Mouse (Mus musculus) intestine, embryonic 14.5 days (tissue): Measurements from ENCODE around the gene Ina. TPM values are rescaled to one million over a fixed set of nuclear protein-coding genes. Genes with fewer than 3 reads are reported as not detected.

ENCODE experiments used
- ATAC-seq: fragments of 200-750 bp; cut with Nextera tagmentation; replicated peaks from 2 replicates; pipeline ENCODE4 v1.8.0; 2017; ENCODE audit warnings: low read depth, moderate number of reproducible peaks, moderate TSS enrichment, moderate library complexity; ENCODE audit not compliant: low FRiP score, low TSS enrichment
- DNase-seq: peaks from one replicate; pipeline ENCODE4 v3.0.0-alpha.2; 2018; ENCODE audit warnings: low spot score
- H3K27ac ChIP-seq: fragments of 300-500 bp; sonication (generic); 2 replicates; pipeline ENCODE4 v1.5.1; 2014; ENCODE audit warnings: low read depth, mild to moderate bottlenecking, control low read depth
- H3K27me3 ChIP-seq: fragments of 300-500 bp; sonication (generic); replicated peaks from 2 replicates; pipeline ENCODE4 v1.6.1; 2014; ENCODE audit warnings: low read length, control low read depth; ENCODE audit not compliant: control insufficient read depth, insufficient read depth
- H3K36me3 ChIP-seq: fragments of 300-500 bp; sonication (generic); 2 replicates; pipeline ENCODE4 v1.6.1; 2014; ENCODE audit warnings: low read length, control low read depth; ENCODE audit not compliant: control insufficient read depth, insufficient read depth
- H3K4me1 ChIP-seq: fragments of 300-500 bp; sonication (generic); replicated peaks from 2 replicates; pipeline ENCODE4 v1.6.1; 2014; ENCODE audit warnings: low read length, control low read depth, mixed read lengths; ENCODE audit not compliant: control insufficient read depth, insufficient read depth
- H3K4me2 ChIP-seq: fragments of 300-500 bp; sonication (generic); 2 replicates; pipeline ENCODE4 v1.6.1; 2014; ENCODE audit warnings: low read length
- H3K4me3 ChIP-seq: fragments of 300-500 bp; sonication (generic); 2 replicates; pipeline ENCODE4 v1.5.1; 2014; ENCODE audit warnings: low read depth, low read length, control low read depth, mixed read lengths
- H3K9ac ChIP-seq: fragments of 300-500 bp; sonication (generic); 2 replicates; pipeline ENCODE4 v1.6.1; 2014; ENCODE audit warnings: mild to moderate bottlenecking, low read length
- H3K9me3 ChIP-seq: fragments of 300-500 bp; sonication (generic); 2 replicates; pipeline ENCODE4 v1.6.1; 2016; ENCODE audit warnings: low read length, control low read depth; ENCODE audit not compliant: control insufficient read depth
- WGBS: fragments of 180-500 bp; shearing (Covaris S2); extraction: QIAGEN DNeasy Blood & Tissue Kit; methylation state at CpG from one replicate; pipeline ENCODE4 v1.1.7; 2014; 5-methylcytosine and 5-hydroxymethylcytosine counted together
- polyA plus RNA-seq: library from polyadenylated mRNA; unstranded; fragments of >200 nt; fragmentation: Nextera tagmentation; extraction: Ambion mirVana; gene quantifications from 2 replicates; pipeline ENCODE4 v1.2.1, GENCODE M21; 2014

Gene Ina
- polyA plus RNA-seq, 1 experiment from 2014 or later, result 18.3 TPM

GRCm38 (mm10) chr19:47026513-47026912, 12.0 kb downstream of the Ina start:
- H3K27me3 ChIP-seq, result no peaks in the 10 kb centered on the region
- H3K36me3 ChIP-seq, result no peaks in the 10 kb centered on the region
- DNase-seq, result no peak
- H3K4me1 ChIP-seq, result no peaks in the 10 kb centered on the region
- H3K27ac ChIP-seq, result no peak overlapping the region
- no peak overlapping the region for H3K4me2 ChIP-seq
- no peak overlapping the region for H3K4me3 ChIP-seq
- no peaks in the 10 kb centered on the region for H3K9me3 ChIP-seq
- WGBS, result 86% methylated on average over 4 of the region's 4 CpGs
- no peak overlapping the region for H3K9ac ChIP-seq
- no peak for ATAC-seq

DNA sequence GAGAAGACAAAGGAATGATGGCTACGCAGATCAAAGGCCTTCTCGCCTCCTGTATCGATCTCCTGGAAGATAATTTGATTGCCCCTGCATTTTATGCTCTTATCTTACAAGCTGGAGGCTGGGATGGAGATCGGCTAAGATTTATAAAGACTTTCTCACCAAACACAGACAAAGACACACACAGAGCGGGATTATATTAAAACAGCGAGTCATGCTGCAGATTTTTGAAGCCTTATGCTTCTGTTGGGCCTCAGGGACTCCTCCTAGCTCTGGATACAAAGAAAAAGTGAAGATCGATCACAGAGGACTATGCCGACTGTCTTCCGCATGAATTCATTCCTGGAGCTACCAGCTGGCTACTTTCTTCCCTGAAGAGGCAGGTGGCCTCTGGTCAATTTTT, 15.3 kb downstream of the Ina start:
- WGBS, result 78% methylated on average over 9 of the region's 9 CpGs

DNA sequence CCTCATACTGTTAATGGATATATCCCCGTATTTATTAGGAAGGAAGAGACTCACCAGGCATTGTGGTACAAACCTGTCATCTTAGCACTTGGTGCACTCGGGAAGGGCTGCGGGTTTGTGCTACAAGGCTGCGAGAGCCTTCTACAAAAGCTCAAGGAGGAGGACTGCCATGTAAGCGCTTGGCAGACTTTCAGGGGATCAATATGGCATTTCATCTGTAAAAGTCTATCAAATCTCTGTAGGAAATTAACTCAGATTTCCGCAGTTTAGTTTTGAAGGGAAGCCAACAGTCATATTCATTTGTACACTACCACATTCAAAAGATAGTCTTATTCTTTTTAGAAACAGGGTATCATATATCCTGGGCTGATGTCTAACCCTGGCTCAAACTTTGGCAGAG, 17.3 kb downstream of the Ina start:
- Histone ChIP-seq H3K9me3 (no peaks in the 10 kb centered on the region), H3K4me2 (no peak overlapping the region), H3K27me3 (no peaks in the 10 kb centered on the region), H3K4me3 (no peak overlapping the region), H3K4me1 (no peaks in the 10 kb centered on the region), H3K36me3 (peaks cover 35% of the 10 kb centered on the region), H3K9ac (no peak overlapping the region), H3K27ac (no peak overlapping the region)
- no peak for ATAC-seq
- DNase-seq, result no peak
- 89% methylated on average over 6 of the region's 6 CpGs for WGBS

More for the DNA sequence above, 15.3 kb downstream of the Ina start:
- peaks cover 17% of the 10 kb centered on the region for H3K36me3 ChIP-seq
- H3K4me2 ChIP-seq, result no peak overlapping the region
- no peak for DNase-seq
- no peak overlapping the region for H3K4me3 ChIP-seq
- no peaks in the 10 kb centered on the region for H3K4me1 ChIP-seq
- ATAC-seq, result no peak
- no peaks in the 10 kb centered on the region for H3K9me3 ChIP-seq
- H3K27ac ChIP-seq, result no peak overlapping the region
- H3K9ac ChIP-seq, result no peak overlapping the region
- H3K27me3 ChIP-seq, result no peaks in the 10 kb centered on the region

GRCm38 (mm10) chr19:47034916-47035315, 20.4 kb downstream of the Ina start:
- Histone ChIP-seq H3K27me3 (no peaks in the 10 kb centered on the region), H3K4me2 (no peak overlapping the region), H3K4me1 (no peaks in the 10 kb centered on the region), H3K9me3 (no peaks in the 10 kb centered on the region), H3K4me3 (no peak overlapping the region), H3K36me3 (peaks cover 64% of the 10 kb centered on the region), H3K9ac (no peak overlapping the region), H3K27ac (no peak overlapping the region)
- WGBS, result 84% methylated on average over 4 of the region's 4 CpGs
- ATAC-seq, result no peak
- DNase-seq, result no peak

- no peak for ATAC-seq
- no peak for DNase-seq
- no peak overlapping the region for H3K4me3 ChIP-seq
- WGBS, result 73% methylated on average over 3 of the region's 3 CpGs
- H3K9ac ChIP-seq, result no peak overlapping the region
- no peaks in the 10 kb centered on the region for H3K27me3 ChIP-seq
- H3K4me2 ChIP-seq, result no peak overlapping the region
- H3K36me3 ChIP-seq, result peaks cover 77% of the 10 kb centered on the region
- H3K4me1 ChIP-seq, result no peaks in the 10 kb centered on the region
- no peaks in the 10 kb centered on the region for H3K9me3 ChIP-seq
- H3K27ac ChIP-seq, result no peak overlapping the region
Measured at GRCm38 (mm10) chr19:47036596-47036995, 22.1 kb downstream of the Ina start.

DNA sequence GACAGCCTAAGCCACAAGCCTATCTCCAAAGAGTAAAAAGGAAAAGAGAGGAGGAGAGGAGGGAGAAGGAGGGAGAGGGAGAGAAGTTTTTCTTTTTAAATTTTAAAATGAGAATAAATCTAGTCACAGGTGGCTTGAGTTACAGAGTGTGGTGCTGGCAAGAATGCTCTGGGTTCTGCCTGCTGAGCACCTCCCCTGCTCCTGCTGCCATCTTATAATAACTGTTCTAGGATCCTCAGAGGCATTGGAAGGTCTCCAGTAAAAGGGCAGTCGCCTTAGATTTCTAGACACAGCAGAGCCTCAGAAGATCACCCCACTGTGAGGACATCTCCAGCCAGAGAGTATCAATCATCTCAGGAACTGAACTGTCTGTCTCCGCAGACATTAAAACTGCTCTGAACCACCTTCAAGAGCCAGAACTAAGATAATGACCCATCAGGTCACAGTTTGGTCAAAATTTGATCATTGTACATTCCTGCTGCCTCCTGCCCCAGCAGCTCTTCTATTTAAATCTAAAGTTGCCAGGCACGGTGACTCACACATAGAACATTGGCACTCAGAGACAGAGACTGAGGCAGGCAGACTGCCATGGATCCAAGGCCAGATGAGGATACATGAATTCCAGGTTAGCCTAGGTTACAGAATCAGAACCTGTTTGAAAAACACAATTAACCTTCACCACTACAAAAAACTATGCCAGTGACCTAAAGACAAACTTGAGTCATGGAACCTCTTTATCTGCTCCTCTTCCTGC, 26.4 kb downstream of the Ina start:
- no peak for DNase-seq
- H3K4me2 ChIP-seq, result no peak overlapping the region

DNA sequence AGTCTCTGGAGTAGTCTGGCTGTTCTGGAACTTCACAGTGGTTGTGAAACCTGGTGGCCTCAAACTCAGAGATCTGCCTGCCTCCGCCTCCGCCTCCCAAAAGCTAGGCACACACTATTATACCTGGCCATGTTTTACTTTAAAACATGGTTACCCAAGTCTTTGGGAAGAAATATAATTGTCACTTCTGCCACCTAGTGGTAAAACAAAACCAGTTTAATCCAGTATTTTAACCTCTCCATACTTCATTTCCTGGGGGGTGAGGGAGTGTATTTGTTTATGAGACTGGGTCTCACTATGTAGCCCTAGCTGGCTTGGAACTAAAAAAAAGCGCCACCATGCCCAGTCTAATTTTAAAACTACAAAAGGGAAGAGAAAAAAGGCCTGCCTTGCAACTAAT, 29.1 kb downstream of the Ina start:
- Histone ChIP-seq H3K4me2 (no peak overlapping the region), H3K27ac (no peak overlapping the region), H3K4me3 (no peak overlapping the region), H3K4me1 (no peaks in the 10 kb centered on the region), H3K27me3 (no peaks in the 10 kb centered on the region), H3K9ac (no peak overlapping the region), H3K36me3 (peaks cover 55% of the 10 kb centered on the region), H3K9me3 (no peaks in the 10 kb centered on the region)
- 90% methylated on average over 3 of the region's 3 CpGs for WGBS
- no peak for ATAC-seq
- no peak for DNase-seq

More for the DNA sequence above, 26.4 kb downstream of the Ina start:
- Histone ChIP-seq H3K9me3 (no peaks in the 10 kb centered on the region), H3K4me3 (no peak overlapping the region), H3K36me3 (peaks cover 69% of the 10 kb centered on the region), H3K9ac (no peak overlapping the region), H3K4me1 (no peaks in the 10 kb centered on the region), H3K27ac (no peak overlapping the region), H3K27me3 (no peaks in the 10 kb centered on the region)
- 80% methylated on average over 3 of the region's 3 CpGs for WGBS
- ATAC-seq, result no peak

DNA sequence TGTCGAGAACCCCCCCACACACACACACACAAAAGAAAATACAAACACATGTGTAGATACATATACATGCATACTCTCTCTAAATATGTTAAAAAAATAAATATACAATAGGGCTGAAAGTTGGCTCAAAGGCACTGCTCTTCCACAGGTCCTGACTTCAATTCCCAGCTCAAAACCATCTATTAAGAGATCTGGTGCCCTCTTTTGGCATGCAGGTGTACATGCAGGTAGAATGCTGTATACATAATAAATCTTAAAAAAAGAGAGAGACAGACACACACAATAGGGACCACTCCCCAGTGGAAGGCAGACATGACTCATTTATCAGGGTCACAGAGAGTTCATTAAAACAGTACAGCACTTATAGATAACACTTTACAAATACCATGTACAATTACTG, 31.8 kb downstream of the Ina start:
- WGBS, result 91% methylated on average over 1 of the region's 1 CpGs
- H3K4me1 ChIP-seq, result peaks cover 4% of the 10 kb centered on the region
- ATAC-seq, result no peak

GRCm38 (mm10) chr19:47047236-47047833, 32.8 kb downstream of the Ina start:
- H3K27me3 ChIP-seq, result no peaks in the 10 kb centered on the region
- peaks cover 24% of the 10 kb centered on the region; the same call in 1 of the 2 replicates for H3K36me3 ChIP-seq
- DNase-seq, result no peak
- H3K9me3 ChIP-seq, result no peaks in the 10 kb centered on the region
- no peak overlapping the region for H3K4me3 ChIP-seq
- WGBS, result 85% methylated on average over 13 of the region's 13 CpGs
- H3K9ac ChIP-seq, result no peak overlapping the region
- H3K4me1 ChIP-seq, result peaks cover 4% of the 10 kb centered on the region
- H3K4me2 ChIP-seq, result no peak overlapping the region
- no peak for ATAC-seq
- H3K27ac ChIP-seq, result no peak overlapping the region

More for the DNA sequence above, 31.8 kb downstream of the Ina start:
- DNase-seq, result no peak
- Histone ChIP-seq H3K9me3 (no peaks in the 10 kb centered on the region), H3K36me3 (peaks cover 30% of the 10 kb centered on the region; the same call in 1 of the 2 replicates), H3K9ac (no peak overlapping the region), H3K4me2 (no peak overlapping the region), H3K27ac (no peak overlapping the region), H3K4me3 (no peak overlapping the region), H3K27me3 (no peaks in the 10 kb centered on the region)
